Comparison of ENCODE assay signal across 8 mouse cellular contexts in genomic region chr4:102568591-102568990, GRCm38 (mm10).
DNase-seq lines count a peak whose midpoint lies in the region; ATAC-seq and TF ChIP-seq lines count a peak whose summit lies in the region.

No protein-coding gene starts in this region.

- no peaks in the 10 kb centered on the region for H3K9me3 ChIP-seq in erythroblast, embryonic 14.5 days (ENCODE audit: control insufficient read depth, low read length)
- H3K9me3 ChIP-seq in embryonic facial prominence, embryonic 10.5 days: no peaks in the 10 kb centered on the region
- H3K9me3 ChIP-seq in heart, embryonic 11.5 days (replicated peaks; ENCODE audit: control insufficient read depth, low read length): no peaks in the 10 kb centered on the region

- H3K4me3 ChIP-seq in erythroblast, embryonic 14.5 days (replicated peaks): peak overlapping the region; percentile 72
- peak overlapping the region; percentile 25; the same call in 1 of the 2 replicates for H3K4me3 ChIP-seq in embryonic facial prominence, embryonic 10.5 days
- no peak overlapping the region for H3K4me3 ChIP-seq in heart, embryonic 11.5 days (ENCODE audit: low read depth, low read length)
- H3K4me3 ChIP-seq in myocyte: no peak overlapping the region

- H3K36me3 ChIP-seq in erythroblast, embryonic 14.5 days (ENCODE audit: control insufficient read depth): no peaks in the 10 kb centered on the region
- H3K36me3 ChIP-seq in embryonic facial prominence, embryonic 10.5 days (replicated peaks): no peaks in the 10 kb centered on the region
- no peaks in the 10 kb centered on the region for H3K36me3 ChIP-seq in heart, embryonic 11.5 days (ENCODE audit: control insufficient read depth, insufficient read depth, low read length)
- no peaks in the 10 kb centered on the region for H3K36me3 ChIP-seq in myocyte (ENCODE audit: control insufficient read depth, insufficient read depth)

- peaks cover 50% of the 10 kb centered on the region for H3K4me1 ChIP-seq in erythroblast, embryonic 14.5 days (ENCODE audit: control insufficient read depth)
- peaks cover 66% of the 10 kb centered on the region for H3K4me1 ChIP-seq in embryonic facial prominence, embryonic 10.5 days
- peaks cover 41% of the 10 kb centered on the region for H3K4me1 ChIP-seq in heart, embryonic 11.5 days (ENCODE audit: control insufficient read depth, insufficient read depth, low read length)

- H3K9ac ChIP-seq in heart, embryonic 11.5 days (ENCODE audit: low read depth, low read length): no peak overlapping the region

- no peak for ATAC-seq in erythroblast, adult 5-6 weeks (replicated peaks; ENCODE audit: low FRiP score, poor library complexity, severe bottlenecking)
- peak; percentile 50; the same call in 1 of the 2 replicates for ATAC-seq in heart, embryonic 11.5 days (replicated peaks; ENCODE audit: insufficient number of reproducible peaks, low FRiP score, low TSS enrichment)

- peak; percentile 29 for DNase-seq in MN1 (ENCODE audit: low spot score)
- DNase-seq in embryonic facial prominence, embryonic 10.5 days (ENCODE audit: low spot score): peak; percentile 60
- DNase-seq in kidney, postnatal 36 days: peak; percentile 77 to 83
- peak; percentile 65 for DNase-seq in yolk sac, embryonic 10.5 days (ENCODE audit: low spot score)

- 3% methylated on average over 4 of the region's 4 CpGs for WGBS in embryonic facial prominence, embryonic 10.5 days
- WGBS in heart, embryonic 11.5 days (ENCODE audit: insufficient replicate concordance): 1% methylated on average over 4 of the region's 4 CpGs

- peak overlapping the region; percentile 85 for H3K4me2 ChIP-seq in heart, embryonic 11.5 days
- peak overlapping the region; percentile 78 for H3K4me2 ChIP-seq in myocyte (ENCODE audit: low read depth)

- peak overlapping the region; percentile 72 for H3K27ac ChIP-seq in embryonic facial prominence, embryonic 10.5 days (replicated peaks)
- H3K27ac ChIP-seq in heart, embryonic 11.5 days (ENCODE audit: low read depth, low read length): peak overlapping the region; percentile 75; the same call in 1 of the 2 replicates

- H3K79me2 ChIP-seq in myocyte (ENCODE audit: control insufficient read depth, insufficient read depth): peaks cover 12% of the 10 kb centered on the region

- H3ac ChIP-seq in myocyte (ENCODE audit: control insufficient read depth, insufficient read length): no peak overlapping the region

- H3K27me3 ChIP-seq in erythroblast, embryonic 14.5 days (ENCODE audit: control insufficient read depth): no peaks in the 10 kb centered on the region
- H3K27me3 ChIP-seq in embryonic facial prominence, embryonic 10.5 days (replicated peaks; ENCODE audit: low read depth, poor library complexity, severe bottlenecking): peaks cover 21% of the 10 kb centered on the region
- no peaks in the 10 kb centered on the region for H3K27me3 ChIP-seq in heart, embryonic 11.5 days (ENCODE audit: control insufficient read depth, insufficient read depth, low read length)
- H3K27me3 ChIP-seq in myocyte (ENCODE audit: control insufficient read depth, insufficient read depth, insufficient read length): no peaks in the 10 kb centered on the region

- TF ChIP-seq POLR2A in myocyte (IDR thresholded peaks at IDR 0.05; ENCODE audit: insufficient read length, low read depth): no peak

TF ChIP-seq in myocyte, 11 proteins besides CTCF, POLR2A, EP300 and RAD21:
- TF ChIP-seq CEBPB (IDR thresholded peaks at IDR 0.05; ENCODE audit: insufficient read depth, poor library complexity, severe bottlenecking) (no peak), REST (IDR thresholded peaks at IDR 0.05; ENCODE audit: insufficient read depth, insufficient read length) (no peak), USF1 (IDR thresholded peaks at IDR 0.05; ENCODE audit: low read depth) (no peak), POLR2AphosphoS2 (IDR thresholded peaks at IDR 0.05; ENCODE audit: insufficient read length, low read depth) (no peak), E2F4 (IDR thresholded peaks at IDR 0.05; ENCODE audit: insufficient read depth) (no peak), SRF (IDR thresholded peaks at IDR 0.05; ENCODE audit: control insufficient read depth, insufficient read length, low read depth) (no peak), MYOD1 (IDR thresholded peaks at IDR 0.05; ENCODE audit: control insufficient read depth in 1 of 3, insufficient read length in 2 of 3, low read depth in 2 of 3) (no peak), MAX (IDR thresholded peaks at IDR 0.05; ENCODE audit: low read depth) (no peak)

Comparison
In these comparisons a context has a peak if more than half of its experiments do, and no peak if none do; other contexts are left out.
1. H3K4me3 ChIP-seq: peak in erythroblast, embryonic 14.5 days (single experiment) and embryonic facial prominence, embryonic 10.5 days (single experiment); none in heart, embryonic 11.5 days (single experiment) and myocyte (single experiment).
2. DNase-seq: peak in every context shown above with its lines; median percentile 80 in kidney, postnatal 36 days; 65 in yolk sac, embryonic 10.5 days; 60 in embryonic facial prominence, embryonic 10.5 days; 29 in MN1.